31 mouse cellular contexts compared by ENCODE assay signal in genomic region chr11:100905929-100906328, GRCm38 (mm10). TPM values are rescaled to one million over a fixed set of nuclear protein-coding genes. Genes with fewer than 3 reads are reported as not detected.
DNase-seq lines count a peak whose midpoint lies in the region; ATAC-seq and TF ChIP-seq lines count a peak whose summit lies in the region.
"Had no signal": no experiment of that assay in that cellular context is flagged by ENCODE, and none has a peak within 500 bp of the region (broad histone marks: within the 10 kb centered on the region; RNA-seq: fewer than 3 reads in every experiment).

No protein-coding gene starts in this region.

- TF ChIP-seq EP300 in liver, postnatal 0 days (IDR thresholded peaks at IDR 0.05; ENCODE audit: low read depth) = no peak
- no peak for TF ChIP-seq EP300 in CH12.LX (IDR thresholded peaks at IDR 0.05; ENCODE audit: low read length)
- TF ChIP-seq EP300 in MEL (IDR thresholded peaks at IDR 0.05; ENCODE audit: low read depth in 1 of 2, low read length in 2 of 2) = peak; percentile 68 to 79

- no peak overlapping the region for H3K4me2 ChIP-seq in liver, embryonic 13.5 days
- H3K4me2 ChIP-seq in liver, postnatal 0 days (ENCODE audit: low read depth, low read length) = no peak overlapping the region
- H3K4me2 ChIP-seq in CH12.LX (ENCODE audit: insufficient read depth, low read depth, poor library complexity, severe bottlenecking) = peak overlapping the region; percentile 88
- H3K4me2 ChIP-seq in forebrain, embryonic 14.5 days (ENCODE audit: low read length) = no peak overlapping the region
- H3K4me2 ChIP-seq: embryonic facial prominence, embryonic 13.5 days; forebrain, embryonic 12.5 days; heart, embryonic 12.5 days; heart, embryonic 15.5 days; hindbrain, embryonic 14.5 days had no signal

- DNase-seq in liver, embryonic 13.5 days = no peak
- DNase-seq in liver, postnatal 0 days = no peak
- DNase-seq in CH12.LX (ENCODE audit: extremely low read depth) = no peak
- peak; percentile 66 for DNase-seq in MEL (ENCODE audit: low read depth, low spot score)
- DNase-seq in forebrain, embryonic 14.5 days (ENCODE audit: low spot score) = no peak
- DNase-seq in adrenal gland, postnatal 25 days = no peak
- DNase-seq in cerebellum, postnatal 14 days = no peak
- DNase-seq: adrenal gland, adult 2 months; adrenal gland, postnatal 14 days; cerebellum, adult 11-12 months; cerebellum, adult 8-10 months; cerebellum, postnatal 25 days; embryo, embryonic 11 days; gastrocnemius, postnatal 10 days; gastrocnemius, postnatal 36 days; heart, postnatal 10 days; heart, postnatal 36 days; kidney, adult 2 months had no signal

- peaks cover 33% of the 10 kb centered on the region for H3K4me1 ChIP-seq in liver, embryonic 13.5 days (replicated peaks)
- H3K4me1 ChIP-seq in liver, postnatal 0 days (ENCODE audit: insufficient read depth) = no peaks in the 10 kb centered on the region
- H3K4me1 ChIP-seq in CH12.LX (ENCODE audit: control insufficient read depth in 1 of 2, insufficient read depth in 2 of 2) = peaks cover 10 to 25% of the 10 kb centered on the region in 2 experiments; a peak in 3 of 4 replicates
- H3K4me1 ChIP-seq in MEL (ENCODE audit: control insufficient read depth in 1 of 2, insufficient read depth in 2 of 2, low read length in 2 of 2) = peaks cover 17 to 23% of the 10 kb centered on the region in 2 experiments
- no peaks in the 10 kb centered on the region for H3K4me1 ChIP-seq in forebrain, embryonic 14.5 days (ENCODE audit: control insufficient read depth, insufficient read depth, low read length)
- H3K4me1 ChIP-seq: embryonic facial prominence, embryonic 10.5 days; embryonic facial prominence, embryonic 13.5 days; forebrain, embryonic 12.5 days; heart, embryonic 15.5 days; hindbrain, embryonic 10.5 days had no signal

- H3K27ac ChIP-seq in liver, embryonic 13.5 days = 0 out of 2 replicates have a peak overlapping the region, but pooled peaks have one; percentile 24
- H3K27ac ChIP-seq in liver, postnatal 0 days (ENCODE audit: low read depth) = no peak overlapping the region
- H3K27ac ChIP-seq in CH12.LX (ENCODE audit: insufficient read depth, low read depth) (no peak overlapping the region; the same call in 1 of the 2 replicates), MEL (ENCODE audit: control insufficient read depth, low read depth, low read length) (peak overlapping the region; percentile 32; the same call in 1 of the 2 replicates)
- no peak overlapping the region for H3K27ac ChIP-seq in forebrain, embryonic 14.5 days (ENCODE audit: low read depth, low read length)
- H3K27ac ChIP-seq: embryonic facial prominence, embryonic 10.5 days; embryonic facial prominence, embryonic 13.5 days; forebrain, embryonic 12.5 days; heart, embryonic 15.5 days; hindbrain, embryonic 10.5 days; hindbrain, embryonic 14.5 days had no signal

- no peak for TF ChIP-seq CTCF in liver, postnatal 0 days (IDR thresholded peaks at IDR 0.05; ENCODE audit: low read depth)
- TF ChIP-seq CTCF in CH12.LX (conservative IDR thresholded peaks at IDR 0.05 in 1 of 2, IDR thresholded peaks at IDR 0.05 in 1 of 2; ENCODE audit: low read depth in 2 of 2, low read length in 2 of 2) = no peak
- TF ChIP-seq CTCF in MEL (IDR thresholded peaks at IDR 0.05 in 2 of 3, conservative IDR thresholded peaks at IDR 0.05 in 1 of 3; ENCODE audit: control insufficient read depth in 1 of 3, insufficient read depth in 1 of 3, low read depth in 2 of 3, low read length in 3 of 3, poor library complexity in 1 of 3, severe bottlenecking in 1 of 3) = no peak

- no peak for TF ChIP-seq POLR2A in CH12.LX (IDR thresholded peaks at IDR 0.05; ENCODE audit: low read depth, low read length)
- no peak for TF ChIP-seq POLR2A in MEL (IDR thresholded peaks at IDR 0.05; ENCODE audit: control insufficient read depth in 1 of 2, insufficient read depth in 1 of 2, low read depth in 1 of 2, low read length in 2 of 2, poor library complexity in 1 of 2)

- in situ Hi-C loops in CH12.LX (cut with MboI; ENCODE audit: low pct_ligation_motif_present, low pct_unique_long_range_greater_than_20kb, low sequenced_read_pairs) = no loop called here

- H3K9ac ChIP-seq in liver, embryonic 13.5 days = no peak overlapping the region
- H3K9ac ChIP-seq in liver, postnatal 0 days (replicated peaks) = no peak overlapping the region
- H3K9ac ChIP-seq in CH12.LX (ENCODE audit: insufficient read depth, low read depth) (peak overlapping the region; percentile 31; the same call in 1 of the 2 replicates), MEL (ENCODE audit: control insufficient read depth, low read depth, low read length, poor library complexity, severe bottlenecking) (no peak overlapping the region; the same call in 1 of the 2 replicates)
- no peak overlapping the region for H3K9ac ChIP-seq in forebrain, embryonic 14.5 days (ENCODE audit: low read length)
- H3K9ac ChIP-seq: embryonic facial prominence, embryonic 13.5 days; forebrain, embryonic 12.5 days; heart, embryonic 12.5 days; heart, embryonic 15.5 days; hindbrain, embryonic 14.5 days had no signal

- no peak overlapping the region for H3K4me3 ChIP-seq in liver, embryonic 13.5 days (replicated peaks)
- H3K4me3 ChIP-seq in liver, postnatal 0 days (ENCODE audit: low read depth, low read length) = no peak overlapping the region
- H3K4me3 ChIP-seq in CH12.LX (replicated peaks in 1 of 3; ENCODE audit: low read depth in 2 of 3, low read length in 2 of 3, poor library complexity in 1 of 3) = no peak overlapping the region
- H3K4me3 ChIP-seq in MEL (ENCODE audit: control insufficient read depth in 1 of 2, insufficient read depth in 1 of 2, low read depth in 2 of 2, low read length in 2 of 2) = no peak overlapping the region
- H3K4me3 ChIP-seq in forebrain, embryonic 14.5 days (ENCODE audit: low read depth, low read length) = no peak overlapping the region
- H3K4me3 ChIP-seq: embryonic facial prominence, embryonic 10.5 days; embryonic facial prominence, embryonic 13.5 days; erythroblast, embryonic 14.5 days; forebrain, embryonic 12.5 days; heart, embryonic 12.5 days; heart, embryonic 15.5 days; hindbrain, embryonic 10.5 days had no signal

- H3K79me2 ChIP-seq in CH12.LX (replicated peaks; ENCODE audit: control insufficient read depth, extremely low read depth, insufficient read depth, poor library complexity, severe bottlenecking) (no peaks in the 10 kb centered on the region; the same call in 1 of the 2 replicates), MEL (ENCODE audit: control insufficient read depth, insufficient read depth, low read length, poor library complexity) (no peaks in the 10 kb centered on the region)

- dilution Hi-C loops in CH12.LX (cut with MboI; ENCODE audit: extremely low pct_ligation_motif_present, extremely low pct_unique_long_range_greater_than_20kb, low sequenced_read_pairs) = no loop called here

- peaks cover 81% of the 10 kb centered on the region for H3K36me3 ChIP-seq in liver, embryonic 13.5 days
- peaks cover 72% of the 10 kb centered on the region for H3K36me3 ChIP-seq in liver, postnatal 0 days (replicated peaks; ENCODE audit: insufficient read depth, low read length)
- H3K36me3 ChIP-seq in CH12.LX (replicated peaks in 1 of 2; ENCODE audit: control insufficient read depth in 1 of 2, insufficient read depth in 1 of 2, low read length in 1 of 2) (peaks cover 54 to 89% of the 10 kb centered on the region in 2 experiments), MEL (ENCODE audit: control insufficient read depth in 1 of 2, insufficient read depth in 2 of 2, low read length in 2 of 2) (peaks cover 12 to 20% of the 10 kb centered on the region in 2 experiments)
- H3K36me3 ChIP-seq in forebrain, embryonic 14.5 days (ENCODE audit: control insufficient read depth, insufficient read depth, low read length) = peaks cover 31% of the 10 kb centered on the region

- no peaks in the 10 kb centered on the region for H3K27me3 ChIP-seq in liver, embryonic 13.5 days
- H3K27me3 ChIP-seq in liver, postnatal 0 days (ENCODE audit: insufficient read depth, low read length) = no peaks in the 10 kb centered on the region
- no peaks in the 10 kb centered on the region for H3K27me3 ChIP-seq in CH12.LX (replicated peaks)
- no peaks in the 10 kb centered on the region for H3K27me3 ChIP-seq in MEL (ENCODE audit: control insufficient read depth in 1 of 2, insufficient read depth in 2 of 2, low read length in 2 of 2)
- H3K27me3 ChIP-seq in forebrain, embryonic 14.5 days (replicated peaks; ENCODE audit: control insufficient read depth, insufficient read depth, low read length) = no peaks in the 10 kb centered on the region
- H3K27me3 ChIP-seq: embryonic facial prominence, embryonic 13.5 days; forebrain, embryonic 12.5 days; heart, embryonic 12.5 days; heart, embryonic 15.5 days; Patski had no signal

- WGBS in liver, embryonic 13.5 days (ENCODE audit: insufficient replicate concordance) = 21% methylated on average over 1 of the region's 1 CpGs
- 54% methylated on average over 1 of the region's 1 CpGs for WGBS in liver, postnatal 0 days (ENCODE audit: insufficient replicate concordance)
- 88% methylated on average over 1 of the region's 1 CpGs for WGBS in forebrain, embryonic 14.5 days

- ATAC-seq in liver, embryonic 13.5 days (ENCODE audit: low read depth) = no peak
- ATAC-seq in liver, postnatal 0 days = no peak
- ATAC-seq in megakaryocyte progenitor cell, adult 5-6 weeks (replicated peaks; ENCODE audit: poor library complexity) = peak; percentile 61
- no peak for ATAC-seq in forebrain, embryonic 14.5 days
- ATAC-seq: CD4-positive, CD25-positive, alpha-beta regulatory T cell, adult 4 months; forebrain, embryonic 16.5 days; intestine, postnatal 0 days; Patski had no signal

- H3K9me3 ChIP-seq in liver, embryonic 13.5 days (replicated peaks) = no peaks in the 10 kb centered on the region
- H3K9me3 ChIP-seq in liver, postnatal 0 days (ENCODE audit: low read length) = no peaks in the 10 kb centered on the region
- H3K9me3 ChIP-seq in CH12.LX (replicated peaks; ENCODE audit: low read length) (peaks cover 12% of the 10 kb centered on the region), MEL (replicated peaks; ENCODE audit: insufficient read depth, low read length) (no peaks in the 10 kb centered on the region)
- no peaks in the 10 kb centered on the region; the same call in 1 of the 2 replicates for H3K9me3 ChIP-seq in forebrain, embryonic 14.5 days (replicated peaks; ENCODE audit: control insufficient read depth, low read length)
- H3K9me3 ChIP-seq: embryonic facial prominence, embryonic 13.5 days; heart, embryonic 15.5 days had no signal

- TF ChIP-seq RAD21 in CH12.LX (IDR thresholded peaks at IDR 0.05; ENCODE audit: low read depth, low read length) (no peak), MEL (IDR thresholded peaks at IDR 0.05; ENCODE audit: low read depth, low read length) (no peak)

RNA-seq across cellular contexts. Expression of gene Stat3, which starts 33.4 kb away (rescaled TPM):
- 28.5 and 32.8 TPM in 2 replicates for polyA plus RNA-seq in liver, embryonic 13.5 days (2015; fragmentation: Nextera tagmentation; extraction: Ambion mirVana)
- polyA plus RNA-seq in liver, postnatal 0 days (2015; fragmentation: Nextera tagmentation; extraction: Ambion mirVana) = 44.9 and 53.7 TPM in 2 replicates
- total RNA-seq in CH12.LX (2012; rRNA removed) = 51.1 and 52.1 TPM in 2 replicates
- total RNA-seq in CH12.LX (2014; rRNA removed) = 35.9 TPM in 2 replicates
- polyA plus RNA-seq in CH12.LX (2012; ENCODE audit: insufficient read length, low read depth) = 66.7 and 69.2 TPM in 2 replicates
- total RNA-seq in MEL (2012; rRNA removed) = 25.7 and 31.1 TPM in 2 replicates
- polyA plus RNA-seq in MEL (2012; ENCODE audit: insufficient read depth in 1 of 2, insufficient read length in 2 of 2, low read depth in 1 of 2, low replicate concordance in 2 of 2, missing spikeins in 1 of 2) = 100 to 1,000 TPM in 1 of 2 experiments, 10 to 100 TPM in 1; 64.7 to 249 TPM
- total RNA-seq in megakaryocyte progenitor cell, adult 5-6 weeks (2015) = 38.3 and 38.6 TPM in 2 replicates
- total RNA-seq in megakaryocyte progenitor cell, adult 5-6 weeks (2017) = 78.6 and 85.3 TPM in 2 replicates
- polyA plus RNA-seq in forebrain, embryonic 14.5 days (2014; fragmentation: Nextera tagmentation; extraction: Ambion mirVana) = 23.3 and 26.4 TPM in 2 replicates
- total RNA-seq in adrenal gland, postnatal 25 days (2021) = 81.5 and 88.6 TPM in 2 replicates

RNA-seq across cellular contexts. Expression of gene Stat5a, which starts 46.8 kb away (rescaled TPM):
- polyA plus RNA-seq in liver, embryonic 13.5 days (2015; fragmentation: Nextera tagmentation; extraction: Ambion mirVana) = 11.1 and 14.6 TPM in 2 replicates
- 4.7 and 6.0 TPM in 2 replicates for polyA plus RNA-seq in liver, postnatal 0 days (2015; fragmentation: Nextera tagmentation; extraction: Ambion mirVana)
- total RNA-seq in CH12.LX (2012; rRNA removed) = 18.7 and 23.6 TPM in 2 replicates
- total RNA-seq in CH12.LX (2014; rRNA removed) = 17.4 and 17.5 TPM in 2 replicates
- polyA plus RNA-seq in CH12.LX (2012; ENCODE audit: insufficient read length, low read depth) = 21.2 and 23.0 TPM in 2 replicates
- total RNA-seq in MEL (2012; rRNA removed) = 54.2 and 59.0 TPM in 2 replicates
- polyA plus RNA-seq in MEL (2012; ENCODE audit: insufficient read depth in 1 of 2, insufficient read length in 2 of 2, low read depth in 1 of 2, low replicate concordance in 2 of 2, missing spikeins in 1 of 2) = 10 to 100 TPM in 1 of 2 experiments, not detected in 1; 86.8 TPM
- 25.3 and 31.0 TPM in 2 replicates for total RNA-seq in megakaryocyte progenitor cell, adult 5-6 weeks (2015)
- total RNA-seq in megakaryocyte progenitor cell, adult 5-6 weeks (2017) = 31.5 and 32.4 TPM in 2 replicates
- polyA plus RNA-seq in forebrain, embryonic 14.5 days (2014; fragmentation: Nextera tagmentation; extraction: Ambion mirVana) = 0.69 and 0.96 TPM in 2 replicates
- total RNA-seq in adrenal gland, postnatal 25 days (2021) = 43.8 and 54.5 TPM in 2 replicates

RNA-seq across cellular contexts. Expression of gene Stat5b, which starts 55.4 kb away (rescaled TPM):
- polyA plus RNA-seq in liver, embryonic 13.5 days (2015; fragmentation: Nextera tagmentation; extraction: Ambion mirVana) = 21.1 and 23.8 TPM in 2 replicates
- 15.4 and 16.4 TPM in 2 replicates for polyA plus RNA-seq in liver, postnatal 0 days (2015; fragmentation: Nextera tagmentation; extraction: Ambion mirVana)
- total RNA-seq in CH12.LX (2012; rRNA removed) = 19.4 and 24.4 TPM in 2 replicates
- 9.7 and 11.4 TPM in 2 replicates for total RNA-seq in CH12.LX (2014; rRNA removed)
- polyA plus RNA-seq in CH12.LX (2012; ENCODE audit: insufficient read length, low read depth) = 12.1 and 14.0 TPM in 2 replicates
- total RNA-seq in MEL (2012; rRNA removed) = 28.7 and 29.3 TPM in 2 replicates
- polyA plus RNA-seq in MEL (2012; ENCODE audit: insufficient read depth in 1 of 2, insufficient read length in 2 of 2, low read depth in 1 of 2, low replicate concordance in 2 of 2, missing spikeins in 1 of 2) = 10 to 100 TPM; 32.3 to 37.0 TPM
- total RNA-seq in megakaryocyte progenitor cell, adult 5-6 weeks (2015) = 31.1 and 32.2 TPM in 2 replicates
- total RNA-seq in megakaryocyte progenitor cell, adult 5-6 weeks (2017) = 29.4 and 37.2 TPM in 2 replicates
- polyA plus RNA-seq in forebrain, embryonic 14.5 days (2014; fragmentation: Nextera tagmentation; extraction: Ambion mirVana) = 10.9 and 11.4 TPM in 2 replicates
- 89.0 and 123 TPM in 2 replicates for total RNA-seq in adrenal gland, postnatal 25 days (2021)

Comparison
In these comparisons a context has a peak if more than half of its experiments do, and no peak if none do; other contexts are left out.
1. H3K27ac ChIP-seq: peak in liver, embryonic 13.5 days (single experiment) and MEL (single experiment); none in liver, postnatal 0 days (single experiment), CH12.LX (single experiment) and forebrain, embryonic 14.5 days (single experiment).